Mouse (Mus musculus): ENCODE measurements around the gene Unc45a. TPM values are rescaled to one million over a fixed set of nuclear protein-coding genes. Genes with fewer than 3 reads are reported as not detected.

Unc45a gene
- total RNA-seq, 4 experiments from 2014 or later = 35.5 to 47.2 (median 40.6) TPM

DNA sequence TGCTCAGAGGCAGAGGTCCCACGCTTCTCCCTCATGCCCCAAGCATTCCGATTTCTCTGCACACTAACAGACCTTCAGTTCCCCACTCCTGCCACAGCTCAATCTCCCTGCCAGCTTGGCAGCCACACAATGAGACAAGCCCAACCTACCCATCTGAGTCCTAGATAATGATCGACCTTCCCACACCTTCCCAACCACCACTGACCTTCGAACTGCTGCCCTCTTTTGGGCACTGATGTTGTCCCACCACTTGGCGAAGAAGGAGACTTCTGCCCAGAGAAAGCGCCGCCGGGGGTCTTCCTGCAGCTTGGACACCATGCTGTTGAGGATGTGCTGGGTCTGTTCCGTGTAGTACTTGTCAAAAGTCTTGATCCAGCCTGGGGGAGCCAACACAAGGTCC is 27.2 kb upstream of the Unc45a start:
- DNase-seq (ENCODE audit: low spot score in 2 of 2) = no peak

DNA sequence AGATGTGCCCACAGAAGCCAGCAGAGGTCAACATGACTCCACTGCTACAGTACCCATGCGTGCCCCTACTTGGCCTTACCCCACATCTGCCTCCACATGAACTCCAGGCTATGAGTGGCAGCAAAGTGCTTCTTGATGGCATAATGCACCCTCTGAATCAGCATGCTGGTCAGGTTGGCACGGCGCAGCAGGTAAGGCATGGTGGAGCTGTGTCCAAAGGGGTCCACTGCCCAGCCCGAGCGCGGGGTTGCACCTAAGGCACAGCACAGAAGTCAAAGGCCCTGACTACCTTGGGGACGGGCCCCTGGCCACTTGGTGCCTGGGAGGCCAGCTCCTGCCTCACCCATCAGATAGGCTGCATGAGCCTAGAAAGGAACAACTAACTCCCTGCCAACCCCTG is 26.4 kb upstream of the Unc45a start:
- no peak for DNase-seq (ENCODE audit: low spot score in 2 of 2)

DNA sequence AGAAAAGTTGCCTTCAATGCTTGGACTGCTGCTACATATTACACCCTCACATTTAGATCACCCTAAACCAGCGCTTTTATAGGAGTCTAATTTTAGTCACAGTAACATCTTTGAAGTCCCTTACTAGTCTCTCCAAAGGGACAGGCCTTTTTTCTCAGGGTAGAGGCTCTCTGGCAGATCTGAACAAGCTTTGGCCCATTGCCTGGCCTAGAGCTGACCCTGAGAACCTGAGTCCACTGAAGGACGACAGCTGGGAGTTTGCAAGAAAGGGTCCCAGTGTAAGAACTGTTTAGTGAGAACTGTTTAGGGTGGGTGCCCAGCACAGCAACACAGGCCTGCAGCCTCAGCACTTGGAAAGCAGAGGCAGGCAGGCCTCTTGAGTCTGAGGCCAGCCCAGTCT is 25.0 kb upstream of the Unc45a start:
- DNase-seq (ENCODE audit: low spot score in 2 of 2) = no peak

DNA sequence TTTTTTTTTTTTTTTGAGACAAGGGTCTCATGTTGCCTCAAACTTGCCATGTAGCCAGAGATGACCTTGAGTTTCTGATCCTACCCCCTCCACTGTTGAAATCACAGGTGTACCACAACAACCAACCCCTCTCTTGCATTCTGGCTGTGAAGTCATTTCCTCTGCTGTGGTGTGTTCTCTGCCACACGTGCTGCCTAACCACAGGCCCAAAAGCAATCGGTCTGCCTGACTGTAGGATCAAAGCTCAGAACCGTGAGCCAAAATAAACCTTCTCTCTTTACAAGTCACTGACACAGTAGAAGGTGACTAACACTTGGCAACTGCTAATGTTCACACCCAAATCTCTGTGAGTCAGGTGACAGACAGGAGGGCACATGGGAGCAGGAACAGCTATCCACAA is 19.6 kb upstream of the Unc45a start:
- no peak for DNase-seq (ENCODE audit: low spot score in 2 of 2)

DNA sequence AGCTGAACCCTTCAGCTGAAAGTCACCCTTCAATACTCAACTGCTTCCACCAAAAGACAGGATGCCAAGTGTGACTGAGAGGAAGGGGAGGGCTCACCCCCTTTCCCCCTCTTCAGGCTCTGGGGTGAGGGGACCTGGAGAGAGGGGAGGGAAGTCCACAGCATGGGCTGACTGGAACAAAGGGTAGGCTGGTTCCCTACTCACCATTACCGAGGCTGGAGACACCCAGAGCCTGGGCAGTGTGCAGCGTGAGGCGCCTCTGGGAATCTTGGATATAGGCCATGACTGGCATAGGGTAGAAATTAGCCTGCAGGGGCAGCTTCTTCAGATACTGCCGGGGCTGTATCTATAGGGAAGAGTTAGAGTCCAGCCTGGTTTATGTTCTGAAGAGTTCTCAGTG is 17.2 kb upstream of the Unc45a start:
- DNase-seq (ENCODE audit: low spot score in 2 of 2) = no peak

DNA sequence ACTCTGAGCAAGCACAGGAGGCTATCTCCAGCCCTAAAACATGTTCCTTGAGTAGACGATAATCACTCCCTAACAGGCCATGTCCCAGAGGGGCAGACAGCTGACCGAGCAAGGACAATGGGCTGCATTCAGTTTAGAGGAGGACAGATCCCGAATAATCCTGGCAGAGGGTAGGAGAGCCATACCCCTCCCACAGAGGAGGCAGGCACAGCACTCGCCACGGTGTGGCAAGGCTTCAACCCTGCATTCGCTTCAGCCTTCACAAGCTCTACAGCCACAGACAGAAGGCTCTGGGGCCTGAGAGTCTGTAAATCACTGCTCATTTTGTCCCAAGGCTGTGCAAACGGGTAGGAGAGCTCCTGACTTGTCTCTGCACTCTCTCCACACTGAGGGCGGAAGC is 16.4 kb upstream of the Unc45a start:
- peak; percentile 46 to 67 for DNase-seq (ENCODE audit: low spot score in 2 of 2)

DNA sequence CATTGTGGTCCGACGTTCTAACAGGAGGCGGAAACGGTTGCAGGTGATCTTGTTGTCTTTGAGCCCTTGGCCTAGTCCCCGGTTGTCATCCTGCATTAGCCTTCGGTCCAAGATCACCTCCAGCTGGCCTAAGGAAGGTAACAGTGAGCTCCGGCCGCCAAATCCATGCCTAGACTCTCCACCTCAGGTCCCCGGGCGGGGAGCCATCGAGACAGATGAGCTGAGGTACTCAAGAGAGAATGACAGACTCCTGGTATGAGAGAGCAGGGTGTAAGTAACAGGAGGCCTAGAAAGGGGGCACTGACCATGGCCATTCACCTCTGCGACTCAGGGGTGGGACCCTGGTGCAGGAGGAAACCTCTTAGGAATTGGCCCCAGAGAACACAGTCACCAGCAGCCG is 15.5 kb upstream of the Unc45a start:
- DNase-seq (ENCODE audit: low spot score in 2 of 2) = no peak

DNA sequence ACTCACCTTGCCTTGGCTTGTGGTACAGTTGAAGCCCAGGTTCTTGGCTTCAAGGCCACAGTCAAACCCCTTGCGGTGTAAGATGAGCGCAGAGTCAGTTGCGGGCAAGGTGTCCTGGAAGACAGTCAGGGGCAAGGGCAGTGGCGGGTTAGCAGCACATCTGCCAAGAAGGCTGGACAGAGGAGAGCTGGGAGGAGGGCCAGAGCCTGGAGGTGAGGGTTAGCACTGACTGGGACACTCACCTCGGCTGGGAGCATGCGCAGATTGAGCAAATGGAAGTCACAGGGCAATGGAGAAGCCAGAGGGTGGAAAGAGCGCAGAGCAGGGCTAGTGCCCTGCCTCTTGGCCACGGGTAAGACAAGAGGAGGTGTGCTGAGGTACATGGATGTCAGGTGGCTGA is 12.1 kb upstream of the Unc45a start:
- DNase-seq (ENCODE audit: low spot score in 2 of 2) = no peak

DNA sequence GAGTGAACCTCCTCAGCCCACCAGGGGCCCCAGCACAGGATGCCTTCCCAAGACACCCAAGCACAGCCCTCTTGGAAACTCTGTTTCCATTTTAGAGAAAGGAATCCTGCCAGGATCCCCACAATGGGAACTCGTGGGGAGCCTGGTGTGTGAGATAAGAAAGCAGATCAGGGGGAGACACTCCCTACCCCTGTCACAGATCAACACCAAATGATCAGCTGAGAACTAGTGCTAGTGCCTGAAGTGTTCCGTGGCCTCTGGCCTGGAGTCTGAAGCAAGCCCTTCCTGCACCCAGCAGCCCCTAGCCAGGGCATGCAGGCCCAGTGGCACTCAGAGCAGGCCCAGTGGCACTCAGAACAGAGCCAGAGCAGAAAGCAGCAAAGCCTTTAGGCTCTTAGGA is 10.0 kb upstream of the Unc45a start:
- DNase-seq (ENCODE audit: low spot score in 2 of 2) = no peak

DNA sequence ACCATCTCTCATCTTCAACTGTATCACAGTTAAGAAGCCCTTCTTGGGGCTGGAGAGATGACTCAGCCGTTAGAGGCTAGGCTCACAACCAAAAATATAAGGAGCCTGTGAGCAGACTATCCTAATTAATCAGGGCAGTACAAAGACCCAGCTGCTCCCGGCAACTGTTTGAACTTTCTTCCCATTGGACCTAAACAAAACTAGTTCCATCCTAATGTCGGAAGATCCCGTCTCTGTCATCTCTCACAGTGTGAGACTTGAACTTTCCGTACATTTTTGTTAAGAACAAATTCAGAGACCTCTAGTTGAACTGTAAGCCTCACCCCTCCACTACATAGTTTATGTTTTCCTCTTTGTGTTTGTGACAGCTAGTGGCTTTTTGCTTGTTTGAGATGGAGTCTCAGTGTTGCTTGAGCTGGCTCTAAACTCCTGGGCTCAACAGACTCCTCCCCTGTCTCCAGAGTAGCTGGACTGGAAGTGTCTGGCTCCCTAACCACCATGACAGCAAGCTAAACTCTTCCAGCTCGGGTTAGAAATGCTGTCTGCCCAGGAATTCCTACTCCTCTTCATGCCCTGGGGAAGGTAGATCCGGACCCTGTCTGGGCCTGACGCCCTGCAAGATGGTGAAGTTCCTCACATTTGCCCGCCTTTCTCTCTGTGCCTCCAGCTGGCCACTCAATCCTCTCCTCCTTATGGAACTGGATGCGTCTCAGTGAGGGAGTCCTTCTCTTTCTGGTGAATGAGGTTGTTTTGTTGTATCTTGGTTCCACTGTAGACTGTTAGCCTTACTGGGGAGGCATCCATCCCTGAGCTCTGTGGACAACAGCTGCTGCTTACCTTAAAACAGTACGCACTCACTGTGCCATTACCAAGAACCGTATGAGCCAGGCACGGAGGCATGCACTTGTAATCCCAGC is 7.1 kb upstream of the Unc45a start:
- DNase-seq (ENCODE audit: low spot score in 2 of 2) = no peak

DNA sequence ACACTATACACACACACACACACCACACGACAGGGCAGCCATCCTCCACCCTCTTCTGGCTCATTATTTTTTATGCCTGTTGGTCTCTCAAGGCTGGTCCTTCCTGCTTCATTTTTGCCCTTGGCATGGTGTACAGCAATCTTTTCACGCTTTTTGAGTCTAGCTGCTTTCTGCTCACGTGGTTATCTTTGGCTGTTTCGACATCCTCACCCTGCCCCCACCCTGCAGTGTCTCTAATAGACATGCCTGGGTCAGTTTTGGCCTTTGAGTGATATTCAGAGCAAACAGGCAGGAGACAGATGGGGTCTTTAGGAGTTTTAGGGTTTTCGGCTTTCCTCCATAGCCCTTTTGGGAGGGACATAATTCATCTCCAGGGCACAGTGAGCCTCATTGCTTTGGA is 6.0 kb upstream of the Unc45a start:
- no peak for DNase-seq (ENCODE audit: low spot score in 2 of 2)

DNA sequence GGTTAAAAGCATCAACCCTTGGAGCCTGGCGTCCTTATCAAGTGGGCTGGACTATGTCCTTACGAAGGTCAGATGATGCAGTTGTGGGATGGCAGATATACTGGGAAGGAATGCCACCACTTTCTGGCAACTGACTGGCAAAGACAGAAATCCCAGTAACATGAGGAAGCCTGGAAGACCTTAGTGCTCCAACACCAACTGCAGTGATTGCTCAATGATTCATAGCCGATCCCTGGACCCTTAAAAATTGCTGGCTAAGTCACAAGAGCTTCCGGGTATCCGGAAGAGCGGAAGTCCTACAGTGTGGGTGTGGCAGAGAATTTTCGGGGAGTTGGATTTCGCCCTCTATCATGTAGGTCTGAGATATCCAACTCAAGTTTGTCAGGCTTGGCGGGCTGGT is 5.4 kb upstream of the Unc45a start:
- DNase-seq (ENCODE audit: low spot score in 2 of 2) = no peak

DNA sequence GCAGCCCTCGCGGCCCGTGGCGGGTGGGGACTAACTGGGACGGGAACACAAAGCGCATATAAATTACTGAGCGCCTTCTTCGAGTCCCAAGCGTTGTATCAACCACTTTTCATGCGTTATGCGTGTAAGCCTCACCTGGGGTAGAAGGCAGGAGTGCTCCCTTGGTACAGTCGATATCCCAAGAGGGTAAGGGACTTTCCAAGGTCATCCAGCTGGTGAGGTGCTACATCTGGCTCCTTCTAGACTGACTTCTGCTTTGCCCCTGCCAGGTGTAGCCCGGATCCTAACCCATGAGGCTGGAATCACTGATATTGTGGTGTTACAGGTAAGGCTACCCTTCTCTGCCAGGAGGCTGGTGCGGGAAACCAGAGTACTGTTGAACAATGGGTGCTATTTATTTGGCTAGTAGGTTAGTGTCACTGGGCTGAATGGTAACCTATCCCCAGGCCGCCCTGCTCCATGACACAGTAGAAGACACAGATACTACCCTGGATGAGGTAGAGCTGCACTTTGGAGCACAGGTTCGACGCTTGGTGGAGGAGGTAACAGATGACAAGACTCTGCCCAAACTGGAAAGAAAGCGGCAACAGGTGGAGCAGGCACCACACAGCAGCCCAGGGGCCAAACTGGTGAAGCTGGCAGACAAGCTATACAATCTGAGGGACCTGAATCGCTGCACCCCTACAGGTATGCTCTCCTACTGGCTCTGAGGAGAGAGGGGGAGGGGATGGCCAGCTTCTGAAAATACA is 2.6 kb upstream of the Unc45a start:
- DNase-seq (ENCODE audit: low spot score in 2 of 2) = no peak

DNA sequence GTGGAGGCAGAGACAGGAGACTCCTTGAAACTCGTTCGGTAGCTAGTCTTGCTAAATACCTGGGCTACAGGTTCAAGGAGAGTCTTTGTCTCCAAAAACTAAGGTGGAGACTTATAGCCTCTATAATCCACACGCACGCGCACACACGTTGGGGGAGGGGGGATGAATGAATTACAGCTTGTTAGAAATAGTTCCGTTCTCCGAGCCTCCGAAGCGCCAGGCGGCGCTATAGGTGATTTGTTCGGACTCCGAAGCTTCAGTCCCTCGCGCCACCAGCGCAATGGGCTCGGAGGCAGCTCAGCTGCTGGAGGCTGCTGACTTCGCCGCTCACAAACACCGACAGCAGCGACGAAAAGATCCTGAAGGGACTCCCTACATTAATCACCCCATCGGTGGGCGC is 2.1 kb upstream of the Unc45a start, which contains the start of gene Hddc3:
Gene Hddc3 (plus strand): TSS at position 247 of the 400 bp plus-strand sequence.
- DNase-seq (ENCODE audit: low spot score in 2 of 2) = peak; percentile 93 to 97

DNA sequence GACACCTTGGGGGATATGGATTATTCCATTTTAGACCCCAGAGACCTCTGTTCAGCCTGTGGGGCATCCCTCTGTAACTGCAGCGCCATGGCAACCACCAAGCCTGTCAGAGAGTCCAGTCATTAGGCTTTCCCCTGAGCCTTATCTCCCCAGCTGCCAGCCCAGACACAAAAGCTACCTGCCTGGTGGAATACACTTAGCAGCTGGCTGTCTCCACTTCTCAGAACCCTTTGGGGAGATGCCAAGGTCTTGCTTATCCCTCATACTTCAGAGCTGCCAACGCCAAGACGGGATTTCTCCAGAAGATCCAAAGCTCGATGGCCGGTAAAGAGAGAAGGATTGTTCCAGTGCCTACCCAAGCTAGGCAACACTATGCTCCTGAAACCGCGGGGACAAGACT is 988 bp upstream of the Unc45a start:
- DNase-seq (ENCODE audit: low spot score in 2 of 2) = no peak

DNA sequence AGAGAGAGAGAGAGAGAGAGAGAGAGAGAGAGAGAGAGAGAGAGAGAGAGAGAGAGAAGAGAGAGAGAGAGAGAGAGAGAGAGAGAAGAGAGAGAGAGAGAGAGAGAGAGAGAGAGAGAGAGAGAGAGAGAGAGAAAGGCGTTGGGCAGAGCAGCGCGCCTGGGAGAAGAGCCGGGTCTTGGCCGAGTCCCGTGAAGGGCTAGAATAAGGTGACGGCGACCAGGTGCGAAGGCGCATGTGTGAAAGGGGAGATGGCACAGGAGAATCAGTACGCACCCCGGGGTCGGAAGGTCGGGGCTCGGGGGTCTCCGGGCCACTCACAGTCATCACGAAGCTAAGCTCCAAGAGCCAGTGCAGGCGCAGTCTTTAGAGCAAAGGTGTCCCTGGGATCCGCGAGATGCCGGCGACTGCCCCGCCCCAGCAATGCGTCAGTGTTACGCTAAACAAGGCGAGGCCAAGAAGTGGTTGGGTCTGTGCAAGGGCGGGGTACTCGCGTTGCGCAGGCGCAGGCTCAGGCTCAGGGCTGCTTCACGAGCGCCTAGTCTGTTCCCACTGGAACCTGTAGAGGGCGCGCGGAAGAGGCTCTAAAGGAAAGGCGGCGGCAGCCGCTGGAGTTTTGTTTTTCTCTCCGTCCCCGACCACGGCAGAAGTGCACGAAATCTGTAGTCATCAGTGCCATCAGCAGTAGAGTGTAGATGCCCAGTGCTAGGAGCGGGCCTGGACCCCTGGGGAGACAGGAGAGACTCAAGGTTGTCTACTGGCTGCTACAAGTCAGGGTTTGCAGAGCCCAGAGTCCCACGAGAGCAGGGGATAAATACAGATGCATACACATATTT is 794 bp downstream of the Unc45a start:
- peak; percentile 97 to 99 for DNase-seq (ENCODE audit: low spot score in 2 of 2)

DNA sequence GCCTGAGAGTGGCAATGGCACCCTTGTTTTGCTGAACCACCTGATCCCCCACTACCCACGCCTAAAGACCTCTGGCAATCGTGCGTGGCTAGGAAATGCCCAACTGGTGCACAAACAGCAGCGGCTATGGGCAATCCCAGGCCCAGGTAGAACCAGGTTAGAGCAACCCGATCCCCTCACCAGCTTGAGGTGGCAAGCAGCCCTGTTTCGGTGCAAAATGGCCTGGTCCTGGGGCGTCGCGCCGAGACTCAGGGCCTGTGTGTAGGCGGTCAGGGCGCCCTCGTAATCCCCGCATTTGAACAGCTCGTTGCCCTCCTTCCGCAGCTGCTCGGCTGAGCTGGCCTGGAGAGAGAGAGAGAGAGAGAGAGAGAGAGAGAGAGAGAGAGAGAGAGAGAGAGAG is 1.4 kb downstream of the Unc45a start:
- no peak for DNase-seq (ENCODE audit: low spot score in 2 of 2)

DNA sequence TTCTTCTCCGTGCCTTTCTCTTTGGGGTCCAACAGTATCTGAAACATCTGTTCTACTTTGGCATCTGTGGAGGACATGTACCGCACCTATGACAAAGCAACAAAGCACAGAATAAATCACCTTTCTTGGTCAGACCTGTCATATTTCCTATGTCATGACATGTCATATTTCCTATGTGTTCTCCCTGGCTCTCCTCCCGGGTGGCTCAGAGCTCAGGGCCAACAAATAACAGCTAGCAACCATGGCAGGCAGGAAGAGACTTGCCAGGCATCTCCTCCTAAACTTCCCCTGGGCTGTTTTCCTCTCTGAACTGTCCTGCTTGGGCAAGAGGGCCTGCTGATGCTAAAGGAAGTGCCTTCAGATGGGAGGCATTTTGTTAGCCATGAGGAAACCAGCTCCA is 3.9 kb downstream of the Unc45a start:
- DNase-seq (ENCODE audit: low spot score in 2 of 2) = no peak

DNA sequence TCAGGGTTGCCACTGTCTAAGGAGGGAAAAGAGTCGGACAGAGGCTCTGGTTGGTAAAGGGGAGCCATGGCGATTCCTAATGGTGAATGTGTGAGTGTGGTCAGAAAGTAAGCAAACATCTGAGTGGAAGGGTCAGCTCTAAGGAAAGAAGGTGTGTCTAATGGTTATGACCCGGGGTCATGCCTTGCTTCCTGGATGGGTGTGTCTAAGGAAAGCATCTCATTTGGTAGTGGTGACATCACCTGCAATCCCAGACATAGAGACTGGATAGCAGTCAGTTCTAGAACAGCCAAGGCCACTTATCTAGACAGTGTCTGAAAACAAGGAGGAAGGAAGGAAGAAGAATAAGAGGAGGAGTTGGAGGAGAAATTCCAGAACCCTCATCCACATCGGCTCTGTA is 6.0 kb downstream of the Unc45a start:
- no peak for DNase-seq (ENCODE audit: low spot score in 2 of 2)

DNA sequence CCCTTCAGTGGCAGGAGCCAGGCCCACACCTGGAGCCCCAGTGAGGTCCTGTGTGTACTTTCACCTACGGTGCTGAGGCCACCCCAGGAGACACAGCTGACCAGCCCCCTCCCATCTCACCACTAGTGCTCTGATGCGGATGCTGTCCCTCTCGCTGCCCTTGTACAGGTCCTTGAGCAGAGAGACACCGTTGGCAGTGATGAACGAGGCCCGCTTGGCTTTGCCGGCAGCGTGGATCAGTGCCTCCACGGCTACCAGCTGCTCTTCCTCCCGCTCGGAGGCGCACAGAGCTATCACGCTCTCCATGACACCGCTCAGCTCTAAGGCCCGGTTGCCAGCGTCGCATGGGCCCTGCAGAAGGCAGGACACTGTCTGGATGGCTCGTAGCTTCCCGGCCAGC is 9.4 kb downstream of the Unc45a start:
- DNase-seq (ENCODE audit: low spot score in 2 of 2) = no peak

DNA sequence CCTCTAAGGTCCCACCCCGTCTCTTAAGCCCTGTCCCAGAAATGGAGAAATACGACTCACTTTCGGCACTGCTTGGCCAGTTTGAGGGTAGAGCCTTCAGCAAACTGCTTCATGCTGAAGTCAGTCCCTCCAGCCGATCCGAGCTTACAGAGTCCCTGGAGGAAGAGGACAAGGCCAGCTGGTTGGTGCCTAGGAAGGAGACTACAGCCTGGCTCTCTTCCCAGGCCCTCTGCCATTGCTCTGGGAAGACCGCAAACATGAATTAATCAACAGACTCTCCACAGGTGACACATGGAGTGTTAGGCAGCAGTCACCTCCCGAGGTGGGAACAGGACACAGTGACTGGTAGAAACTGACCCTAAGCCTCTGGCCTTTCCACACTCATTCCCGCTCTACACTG is 10.5 kb downstream of the Unc45a start:
- no peak for DNase-seq (ENCODE audit: low spot score in 2 of 2)

DNA sequence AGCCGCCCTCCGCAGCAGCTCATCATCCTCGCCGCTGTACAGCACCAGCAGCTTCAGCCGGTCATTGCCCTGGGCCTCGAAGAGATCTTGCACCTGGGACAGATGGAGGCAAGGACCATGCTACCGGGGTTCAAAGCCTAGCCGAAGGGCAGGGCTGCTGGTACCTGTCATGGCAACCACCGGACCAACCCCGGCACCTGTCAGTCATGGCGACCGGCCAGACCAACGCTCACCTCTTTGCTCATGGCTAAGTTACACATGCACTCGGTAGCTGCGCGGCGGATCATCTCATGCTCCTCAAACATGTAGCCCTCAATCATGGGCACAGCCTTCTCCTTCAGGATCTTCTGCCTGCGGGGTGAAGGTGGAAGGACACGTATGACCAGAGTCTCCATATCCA is 14.7 kb downstream of the Unc45a start:
- peak in 1 of 2 experiments; percentile 28 for DNase-seq (ENCODE audit: low spot score in 2 of 2)
